Mouse (Mus musculus) ES-E14 (cell line): Measurements from ENCODE around the gene Kctd21.

Experiments used
- CHD2 ChIP-seq: IDR thresholded peaks from 2 replicates; pipeline ENCODE4 v1.6.1; 2014; ENCODE audit warnings: mild to moderate bottlenecking, low read depth, low read length, inconsistent platforms
- HCFC1 ChIP-seq: IDR thresholded peaks from 2 replicates; pipeline ENCODE4 v1.6.1; 2012; ENCODE audit warnings: low read length, inconsistent platforms, borderline replicate concordance; ENCODE audit not compliant: insufficient read depth
- MAFK ChIP-seq: IDR thresholded peaks from 2 replicates; pipeline ENCODE4 v1.6.1; 2014; ENCODE audit warnings: mild to moderate bottlenecking, low read depth, low read length, inconsistent platforms; ENCODE audit not compliant: insufficient read depth
- ZNF384 ChIP-seq: IDR thresholded peaks from 2 replicates; pipeline ENCODE4 v1.6.1; 2012; ENCODE audit warnings: low read depth, low read length, inconsistent platforms

DNA sequence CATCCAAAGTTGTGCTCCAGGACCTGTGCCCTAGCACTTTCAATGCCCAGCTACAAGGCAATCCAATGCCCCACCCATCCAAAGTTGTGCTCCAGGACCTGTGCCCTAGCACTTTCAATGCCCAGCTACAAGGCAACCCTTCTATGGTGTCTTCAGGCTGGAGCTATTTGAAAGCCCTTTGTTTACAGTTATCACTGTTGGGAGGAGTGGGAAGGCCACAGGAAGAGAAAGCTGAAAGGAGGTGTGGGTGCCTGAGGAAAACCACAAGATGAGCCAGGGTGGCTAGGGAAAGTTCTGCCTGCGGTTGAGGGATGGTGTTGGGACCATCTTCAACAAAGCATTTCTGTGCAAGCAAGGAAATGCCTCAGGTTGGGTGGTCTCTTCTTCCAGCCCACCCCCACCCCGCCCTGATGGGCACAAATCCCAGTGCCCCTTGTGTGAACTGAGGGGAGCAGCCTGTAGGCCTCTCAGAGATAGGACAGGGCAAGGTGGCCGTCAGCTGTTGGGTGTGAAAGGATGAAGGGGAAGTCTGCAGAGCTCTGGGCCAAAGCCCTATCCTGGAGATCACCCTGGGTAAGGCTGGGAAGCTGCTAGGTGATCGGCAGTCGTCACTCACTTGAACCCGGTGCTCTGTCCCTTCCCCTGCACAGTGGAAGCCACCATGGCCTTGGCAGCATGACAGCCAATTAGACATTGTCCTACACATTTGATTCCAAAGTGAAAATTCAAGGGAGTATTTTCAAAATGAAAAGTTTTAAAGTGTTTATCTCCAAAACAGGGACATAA, 1.2 kb downstream of the Kctd21 start:
- TF ChIP-seq MAFK (no peak), CHD2 (no peak), ZNF384 (no peak), HCFC1 (no peak)
